Mouse (Mus musculus) liver, embryonic 14.5 days (tissue): ENCODE results near the gene Entpd4b.
"Not testable (repeated sequence)": the region's sequence is repeated elsewhere in the genome, so short reads cannot be mapped to it uniquely, and the experiment has no call there.

Experiments used
- CTCF ChIP-seq: IDR thresholded peaks from 2 replicates; pipeline ENCODE4 v1.5.1; 2016; ENCODE audit warnings: antibody characterized with exemption, low read depth, control low read depth
- EP300 ChIP-seq: IDR thresholded peaks from 2 replicates; pipeline ENCODE4 v1.6.1; 2016; ENCODE audit warnings: antibody characterized with exemption, low read depth

DNA sequence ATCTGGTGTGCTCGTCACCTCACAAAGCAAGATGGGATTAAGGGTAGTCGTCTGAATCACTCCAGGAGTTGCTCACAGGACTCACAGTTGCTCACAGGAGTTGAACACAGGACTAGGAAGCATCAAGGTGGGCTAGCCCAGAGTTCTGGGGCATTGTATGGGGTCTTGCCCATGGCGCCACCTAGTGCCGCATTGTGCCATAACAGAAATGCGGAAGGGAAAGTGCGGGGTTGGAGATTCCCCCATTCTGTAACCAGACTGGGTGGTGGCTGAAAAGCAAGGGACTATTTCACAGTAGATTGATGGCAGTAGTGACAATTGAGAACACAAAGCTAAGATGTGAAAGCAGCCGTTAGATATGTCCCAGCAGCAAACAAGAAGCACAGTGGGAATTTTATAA is 12.5 kb upstream of the Entpd4b start:
- TF ChIP-seq EP300, CTCF: not testable (repeated sequence)
